In genomic region chr3:135667084-135667483, GRCm38 (mm10) we compare ENCODE assay signal across 18 mouse cellular contexts.
"Had no signal": no experiment of that assay in that cellular context is flagged by ENCODE, and none has a peak within 500 bp of the region (broad histone marks: within the 10 kb centered on the region; RNA-seq: fewer than 3 reads in every experiment).

No protein-coding gene starts in this region.

- H3K27me3 ChIP-seq: liver, embryonic 13.5 days; neural tube, embryonic 12.5 days; neural tube, embryonic 15.5 days; stomach, embryonic 15.5 days had no signal

- H3K4me1 ChIP-seq: liver, embryonic 13.5 days; neural tube, embryonic 12.5 days; stomach, embryonic 15.5 days had no signal

- H3K4me2 ChIP-seq: liver, embryonic 13.5 days; midbrain, embryonic 11.5 days; neural tube, embryonic 12.5 days; neural tube, embryonic 15.5 days; stomach, embryonic 15.5 days had no signal

- H3K9ac ChIP-seq: liver, embryonic 13.5 days; neural tube, embryonic 12.5 days; neural tube, embryonic 15.5 days; stomach, embryonic 15.5 days had no signal

- H3K27ac ChIP-seq: layer of hippocampus, adult 2 months; left cerebral cortex, adult 2 months; liver, embryonic 13.5 days; neural tube, embryonic 12.5 days; neural tube, embryonic 15.5 days; stomach, embryonic 15.5 days had no signal

- H3K4me3 ChIP-seq: layer of hippocampus, adult 2 months; left cerebral cortex, adult 2 months; liver, embryonic 13.5 days; neural tube, embryonic 12.5 days; neural tube, embryonic 15.5 days; stomach, embryonic 15.5 days had no signal

- DNase-seq: kidney, adult 18-20 months; kidney, adult 9 months; kidney, postnatal 14 days; layer of hippocampus, adult 9-11 months; liver, embryonic 13.5 days; lung, adult 2 months; lung, postnatal 14 days; lung, postnatal 4 days; midbrain, embryonic 14.5 days; spleen, adult 18-20 months; thymus, adult 18-20 months; thymus, postnatal 36 days had no signal

- H3K9me3 ChIP-seq: liver, embryonic 13.5 days; neural tube, embryonic 12.5 days; neural tube, embryonic 15.5 days; stomach, embryonic 15.5 days had no signal
